Mouse (Mus musculus) forebrain, embryonic 10.5 days (tissue): Measurements from ENCODE around the gene Tmprss13. TPM values are rescaled to one million over a fixed set of nuclear protein-coding genes. Genes with fewer than 3 reads are reported as not detected.

ENCODE experiments used
- DNase-seq: peaks from one replicate; pipeline ENCODE4 v3.0.0-alpha.2; 2017; ENCODE audit warnings: low spot score; ENCODE audit errors: extremely low spot score
- H3K27ac ChIP-seq: fragments of 300-500 bp; sonication (generic); 2 replicates; pipeline ENCODE4 v1.5.1; 2016; ENCODE audit warnings: mild to moderate bottlenecking
- H3K27me3 ChIP-seq: fragments of 300-500 bp; sonication (generic); 2 replicates; pipeline ENCODE4 v1.6.1; 2016; ENCODE audit warnings: mild to moderate bottlenecking; ENCODE audit not compliant: poor library complexity, severe bottlenecking
- H3K36me3 ChIP-seq: fragments of 300-500 bp; sonication (generic); replicated peaks from 2 replicates; pipeline ENCODE4 v1.6.1; 2016; ENCODE audit warnings: mild to moderate bottlenecking, moderate library complexity
- H3K4me1 ChIP-seq: fragments of 300-500 bp; sonication (generic); 2 replicates; pipeline ENCODE4 v1.6.1; 2016
- H3K4me3 ChIP-seq: fragments of 300-500 bp; sonication (generic); 2 replicates; pipeline ENCODE4 v1.5.1; 2016; ENCODE audit warnings: mild to moderate bottlenecking, moderate library complexity
- H3K9me3 ChIP-seq: fragments of 300-500 bp; sonication (generic); 2 replicates; pipeline ENCODE4 v1.6.1; 2016; ENCODE audit warnings: mild to moderate bottlenecking, moderate library complexity
- WGBS: fragments of 180-500 bp; shearing (Covaris S2); methylation state at CpG from one replicate; pipeline ENCODE4 v1.1.7; 2016; 5-methylcytosine and 5-hydroxymethylcytosine counted together
- polyA plus RNA-seq: library from polyadenylated mRNA; unstranded; fragments of >200 nt; fragmentation: Nextera tagmentation; extraction: Ambion mirVana; gene quantifications from 2 replicates; pipeline ENCODE4 v1.2.1, GENCODE M21; 2016

Tmprss13 gene
- polyA plus RNA-seq, 1 experiment from 2014 or later = not detected

DNA sequence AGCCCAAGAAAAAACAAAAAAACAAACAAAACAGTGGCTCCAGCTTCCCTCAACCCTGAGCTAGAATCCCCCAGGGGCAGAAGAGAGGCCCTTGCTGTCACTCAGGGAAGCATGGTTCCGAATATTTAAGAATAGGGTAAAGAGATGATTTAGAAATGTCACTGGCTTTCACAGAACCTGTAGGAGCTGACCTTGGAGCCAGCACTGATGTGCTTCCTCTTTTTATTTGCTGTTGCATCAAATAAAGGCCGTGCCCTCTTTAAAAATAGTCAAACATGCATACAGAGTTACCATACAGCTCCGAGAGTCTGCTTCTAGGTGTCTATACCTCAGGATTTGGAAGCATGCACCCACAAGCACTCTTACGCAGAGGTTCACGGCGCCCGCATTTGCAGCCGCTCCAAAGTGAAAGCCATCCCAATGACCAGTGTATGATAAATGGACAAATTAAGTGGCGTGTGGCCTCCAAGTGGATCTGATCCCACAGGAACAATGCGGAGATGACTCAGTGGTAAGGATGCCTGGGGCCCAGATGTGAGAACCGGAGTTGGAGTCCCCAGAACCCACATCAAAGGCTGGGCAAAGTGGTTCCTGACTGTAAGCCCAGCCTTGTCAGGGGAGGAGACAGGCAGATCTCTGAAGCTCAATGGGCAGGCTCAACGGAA is 12.0 kb upstream of the Tmprss13 start:
- DNase-seq = no peak
- no peaks in the 10 kb centered on the region for H3K36me3 ChIP-seq
- WGBS = 89% methylated on average over 12 of the region's 12 CpGs
- no peak overlapping the region for H3K27ac ChIP-seq
- no peaks in the 10 kb centered on the region for H3K27me3 ChIP-seq
- H3K9me3 ChIP-seq = no peaks in the 10 kb centered on the region
- no peaks in the 10 kb centered on the region for H3K4me1 ChIP-seq
- H3K4me3 ChIP-seq = no peak overlapping the region

GRCm38 (mm10) chr9:45308521-45308920 is 10.4 kb upstream of the Tmprss13 start:
- H3K27me3 ChIP-seq = no peaks in the 10 kb centered on the region
- no peak for DNase-seq
- H3K4me3 ChIP-seq = no peak overlapping the region
- H3K4me1 ChIP-seq = no peaks in the 10 kb centered on the region
- H3K27ac ChIP-seq = no peak overlapping the region
- 83% methylated on average over 5 of the region's 5 CpGs for WGBS
- no peaks in the 10 kb centered on the region for H3K36me3 ChIP-seq
- no peaks in the 10 kb centered on the region for H3K9me3 ChIP-seq

- no peak overlapping the region for H3K4me3 ChIP-seq
- no peaks in the 10 kb centered on the region for H3K27me3 ChIP-seq
- DNase-seq = no peak
- H3K9me3 ChIP-seq = no peaks in the 10 kb centered on the region
- no peaks in the 10 kb centered on the region for H3K4me1 ChIP-seq
- WGBS = 85% methylated on average over 6 of the region's 6 CpGs
- H3K36me3 ChIP-seq = no peaks in the 10 kb centered on the region
- no peak overlapping the region for H3K27ac ChIP-seq
These were observed 7.0 kb upstream of the Tmprss13 start for GRCm38 (mm10) chr9:45311858-45312257.

- no peak overlapping the region for H3K4me3 ChIP-seq
- H3K27me3 ChIP-seq = peaks cover 3% of the 10 kb centered on the region
- no peaks in the 10 kb centered on the region for H3K4me1 ChIP-seq
- 85% methylated on average over 3 of the region's 3 CpGs for WGBS
- H3K9me3 ChIP-seq = no peaks in the 10 kb centered on the region
- no peak overlapping the region for H3K27ac ChIP-seq
- no peaks in the 10 kb centered on the region for H3K36me3 ChIP-seq
- DNase-seq = no peak
These were observed 5.0 kb upstream of the Tmprss13 start for GRCm38 (mm10) chr9:45313913-45314312.

DNA sequence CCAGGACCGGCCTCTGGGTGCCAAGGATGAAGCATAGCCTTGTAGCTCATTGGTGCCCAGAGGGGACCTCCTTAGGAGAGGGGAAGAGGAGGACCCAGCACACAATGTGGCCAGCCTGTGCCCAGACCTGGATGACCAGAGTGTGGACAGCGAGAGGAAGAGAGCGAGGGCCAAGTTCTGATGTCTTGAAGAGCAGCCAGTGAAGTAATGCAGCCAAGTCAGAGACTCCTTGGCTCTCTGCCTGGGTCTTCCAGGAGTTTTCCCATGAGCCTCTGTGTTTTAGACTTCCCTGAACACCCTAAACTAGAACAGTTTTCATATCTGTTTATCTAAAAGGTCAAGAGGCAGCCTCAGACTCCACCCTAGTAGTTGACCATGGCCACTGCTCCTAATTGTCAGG is 1.3 kb upstream of the Tmprss13 start:
- H3K4me1 ChIP-seq = no peaks in the 10 kb centered on the region
- H3K27ac ChIP-seq = no peak overlapping the region
- H3K4me3 ChIP-seq = no peak overlapping the region
- WGBS = 88% methylated on average over 3 of the region's 3 CpGs
- H3K27me3 ChIP-seq = peaks cover 11% of the 10 kb centered on the region
- H3K36me3 ChIP-seq = no peaks in the 10 kb centered on the region
- no peaks in the 10 kb centered on the region for H3K9me3 ChIP-seq
- DNase-seq = no peak

DNA sequence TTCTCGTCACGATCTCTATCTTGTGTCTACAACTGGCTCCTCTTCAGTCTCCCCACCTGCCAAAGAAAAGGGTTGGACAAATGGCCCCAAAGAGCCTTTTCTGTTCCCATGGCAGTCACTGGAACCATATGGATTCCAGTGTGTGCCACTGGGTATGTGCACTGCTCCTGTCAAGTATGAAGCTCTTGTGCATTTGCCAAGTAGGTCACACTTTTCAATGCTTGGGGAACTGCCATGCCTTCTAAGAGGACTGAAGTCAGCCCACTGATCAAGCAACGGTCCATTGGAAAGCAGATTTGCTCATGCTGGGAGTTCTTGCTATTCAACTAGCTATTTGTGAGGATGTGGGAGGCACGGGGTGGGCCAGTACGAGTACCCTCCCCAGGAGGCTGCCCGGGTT is 2.6 kb downstream of the Tmprss13 start:
- 91% methylated on average over 6 of the region's 6 CpGs for WGBS
- Histone ChIP-seq H3K27me3 (peaks cover 11% of the 10 kb centered on the region), H3K9me3 (no peaks in the 10 kb centered on the region), H3K4me3 (no peak overlapping the region), H3K36me3 (no peaks in the 10 kb centered on the region), H3K4me1 (no peaks in the 10 kb centered on the region), H3K27ac (no peak overlapping the region)
- no peak for DNase-seq

GRCm38 (mm10) chr9:45321946-45322430 is 3.1 kb downstream of the Tmprss13 start:
- 86% methylated on average over 4 of the region's 4 CpGs for WGBS
- Histone ChIP-seq H3K36me3 (no peaks in the 10 kb centered on the region), H3K27ac (no peak overlapping the region), H3K4me1 (no peaks in the 10 kb centered on the region), H3K9me3 (no peaks in the 10 kb centered on the region), H3K4me3 (no peak overlapping the region), H3K27me3 (peaks cover 11% of the 10 kb centered on the region)
- DNase-seq = no peak

DNA sequence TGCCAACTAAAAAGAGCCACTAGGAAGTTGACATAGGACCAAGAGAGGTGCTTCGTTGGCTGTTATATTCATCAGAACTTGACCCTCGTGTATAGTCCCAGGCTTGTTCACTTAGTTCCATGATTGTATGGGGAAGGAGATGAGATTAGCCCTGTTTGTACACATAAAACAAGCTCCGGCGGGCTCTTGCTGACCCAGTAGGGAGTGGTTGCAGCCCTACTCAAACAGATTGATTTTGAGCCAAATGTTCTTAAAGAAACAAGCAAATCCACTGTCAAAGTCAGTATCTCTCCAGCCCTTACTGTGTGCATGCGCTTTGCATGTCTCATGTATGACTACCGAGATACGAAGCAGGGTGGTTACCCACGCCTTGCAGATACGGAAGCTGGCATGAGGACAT is 7.5 kb downstream of the Tmprss13 start:
- no peaks in the 10 kb centered on the region for H3K9me3 ChIP-seq
- WGBS = 92% methylated on average over 9 of the region's 9 CpGs
- H3K36me3 ChIP-seq = no peaks in the 10 kb centered on the region
- no peaks in the 10 kb centered on the region for H3K27me3 ChIP-seq
- H3K4me1 ChIP-seq = no peaks in the 10 kb centered on the region
- no peak for DNase-seq
- H3K27ac ChIP-seq = no peak overlapping the region
- no peak overlapping the region for H3K4me3 ChIP-seq

GRCm38 (mm10) chr9:45328263-45328662 is 9.4 kb downstream of the Tmprss13 start:
- WGBS = 91% methylated on average over 4 of the region's 4 CpGs
- no peak for DNase-seq
- H3K27ac ChIP-seq = no peak overlapping the region

DNA sequence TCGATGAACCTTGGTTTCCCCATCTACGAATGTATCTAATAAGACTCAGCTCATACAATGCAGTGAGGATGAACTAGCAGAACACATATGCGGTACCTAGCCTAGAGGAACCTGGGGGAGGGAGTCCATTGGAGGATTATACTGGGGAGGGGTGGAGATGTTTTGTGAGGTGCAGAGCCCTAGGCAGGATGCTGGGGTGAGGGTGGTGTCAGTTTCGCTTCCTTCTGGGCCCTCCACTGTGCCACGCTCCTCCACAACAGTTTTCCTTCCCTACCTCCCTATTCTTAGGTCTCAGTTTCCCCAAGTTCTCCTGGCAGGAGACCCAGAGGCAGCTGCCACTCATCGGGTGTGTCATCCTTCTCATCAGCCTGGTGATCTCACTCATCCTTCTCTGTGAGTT is 10.7 kb downstream of the Tmprss13 start:
- no peaks in the 10 kb centered on the region for H3K27me3 ChIP-seq
- WGBS = 89% methylated on average over 6 of the region's 6 CpGs
- H3K9me3 ChIP-seq = no peaks in the 10 kb centered on the region
- H3K4me1 ChIP-seq = no peaks in the 10 kb centered on the region
- H3K36me3 ChIP-seq = no peaks in the 10 kb centered on the region
- DNase-seq = no peak
- H3K4me3 ChIP-seq = no peak overlapping the region
- no peak overlapping the region for H3K27ac ChIP-seq

More at GRCm38 (mm10) chr9:45328263-45328662, 9.4 kb downstream of the Tmprss13 start:
- no peaks in the 10 kb centered on the region for H3K36me3 ChIP-seq
- no peaks in the 10 kb centered on the region for H3K27me3 ChIP-seq
- no peak overlapping the region for H3K4me3 ChIP-seq
- H3K9me3 ChIP-seq = no peaks in the 10 kb centered on the region
- no peaks in the 10 kb centered on the region for H3K4me1 ChIP-seq

DNA sequence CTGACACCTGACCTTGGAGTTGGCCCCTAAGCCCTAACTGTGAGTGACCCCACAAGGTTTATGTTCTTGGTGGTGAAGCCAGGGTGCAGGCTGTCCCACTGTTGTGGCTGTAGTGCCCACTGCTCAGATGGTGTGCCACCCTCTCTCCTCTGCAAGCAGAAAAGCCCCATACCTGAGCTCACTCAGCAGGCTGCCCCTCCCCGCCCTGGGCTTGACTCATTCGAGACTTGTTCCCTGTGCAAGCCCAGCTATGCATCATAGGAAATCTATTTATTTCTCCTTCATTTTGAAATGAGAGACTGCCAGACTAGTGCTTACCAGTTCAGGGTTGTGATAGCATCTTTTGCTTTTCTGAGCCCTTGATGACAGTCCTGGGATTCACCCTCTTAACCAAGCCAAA is 18.5 kb downstream of the Tmprss13 start:
- DNase-seq = no peak

DNA sequence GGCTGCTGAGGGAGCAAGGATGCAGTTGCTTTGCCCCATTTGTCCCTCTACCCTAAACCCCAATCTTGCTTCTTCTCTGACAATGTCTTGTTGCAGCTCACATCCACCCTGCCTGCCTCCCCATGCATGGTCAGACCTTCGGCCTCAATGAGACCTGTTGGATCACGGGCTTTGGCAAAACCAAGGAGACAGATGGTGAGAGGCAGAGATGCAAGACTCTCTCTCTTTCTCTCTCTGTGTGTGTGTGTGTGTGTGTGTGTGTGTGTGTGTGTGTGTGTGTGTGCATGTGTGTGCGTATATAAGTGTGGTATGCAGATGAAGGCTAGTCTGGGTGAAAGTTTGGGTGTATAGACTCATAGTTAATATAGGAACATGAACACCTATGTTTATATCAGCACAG is 24.2 kb downstream of the Tmprss13 start:
- Histone ChIP-seq H3K9me3 (no peaks in the 10 kb centered on the region), H3K4me1 (no peaks in the 10 kb centered on the region), H3K27me3 (no peaks in the 10 kb centered on the region), H3K36me3 (no peaks in the 10 kb centered on the region), H3K4me3 (no peak overlapping the region), H3K27ac (no peak overlapping the region)
- DNase-seq = no peak
- WGBS = 100% methylated on average over 3 of the region's 3 CpGs

More for the DNA sequence above, 18.5 kb downstream of the Tmprss13 start:
- WGBS = 82% methylated on average over 2 of the region's 2 CpGs
- no peaks in the 10 kb centered on the region for H3K36me3 ChIP-seq
- H3K27ac ChIP-seq = no peak overlapping the region
- 0 out of 2 replicates have a peak, but pooled peaks cover 4% of the 10 kb centered on the region for H3K27me3 ChIP-seq
- no peak overlapping the region for H3K4me3 ChIP-seq
- no peaks in the 10 kb centered on the region for H3K4me1 ChIP-seq
- H3K9me3 ChIP-seq = no peaks in the 10 kb centered on the region

GRCm38 (mm10) chr9:45345516-45345915 is 26.6 kb downstream of the Tmprss13 start:
- no peak for DNase-seq
- H3K4me1 ChIP-seq = peaks cover 11% of the 10 kb centered on the region; the same call in 1 of the 2 replicates
- no peak overlapping the region for H3K4me3 ChIP-seq
- H3K27me3 ChIP-seq = no peaks in the 10 kb centered on the region
- 82% methylated on average over 2 of the region's 2 CpGs for WGBS
- no peak overlapping the region for H3K27ac ChIP-seq
- H3K36me3 ChIP-seq = no peaks in the 10 kb centered on the region
- H3K9me3 ChIP-seq = no peaks in the 10 kb centered on the region
